Mouse (Mus musculus) urinary bladder, postnatal 36 days (tissue): ENCODE results near the gene 4933415A04Rik.

Experiments
- DNase-seq, 2 experiments: peaks; one replicate each; pipeline ENCODE4 v3.0.0; 2022; ENCODE audit warnings: low spot score in 2 of 2, mixed read lengths in 1 of 2

The 4933415A04Rik gene

GRCm38 (mm10) chr11:43586324-43587090, at the start of gene 4933415A04Rik:
TSS of gene 4933415A04Rik (plus strand) at chr11:43587040.
- DNase-seq, result peak; percentile 43 to 52

DNA sequence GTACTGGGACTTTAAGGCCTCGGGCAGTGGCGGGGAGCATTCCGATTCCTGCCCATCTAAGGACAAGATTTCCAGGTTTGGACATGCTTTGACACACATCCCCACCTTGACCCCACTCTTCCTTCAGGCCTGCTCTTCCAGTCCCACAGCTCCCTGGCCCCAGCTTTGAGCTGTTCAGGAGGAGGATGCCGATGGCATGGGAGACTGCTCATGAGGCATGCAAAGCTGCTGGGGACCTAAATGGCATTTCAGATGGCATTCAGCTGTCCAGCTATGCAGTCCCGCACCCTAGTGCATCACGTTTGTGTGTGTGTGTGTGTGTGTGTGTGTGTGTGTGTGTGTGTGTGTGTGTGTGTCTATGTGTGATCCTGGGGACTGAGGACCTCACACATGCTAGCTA, 49.8 kb upstream of the 4933415A04Rik start:
- peak in 1 of 2 experiments; percentile 25 for DNase-seq

GRCm38 (mm10) chr11:43539863-43540262, 47.0 kb upstream of the 4933415A04Rik start:
- DNase-seq, result no peak

- no peak for DNase-seq
Measured at GRCm38 (mm10) chr11:43543711-43544466, 43.0 kb upstream of the 4933415A04Rik start.

DNA sequence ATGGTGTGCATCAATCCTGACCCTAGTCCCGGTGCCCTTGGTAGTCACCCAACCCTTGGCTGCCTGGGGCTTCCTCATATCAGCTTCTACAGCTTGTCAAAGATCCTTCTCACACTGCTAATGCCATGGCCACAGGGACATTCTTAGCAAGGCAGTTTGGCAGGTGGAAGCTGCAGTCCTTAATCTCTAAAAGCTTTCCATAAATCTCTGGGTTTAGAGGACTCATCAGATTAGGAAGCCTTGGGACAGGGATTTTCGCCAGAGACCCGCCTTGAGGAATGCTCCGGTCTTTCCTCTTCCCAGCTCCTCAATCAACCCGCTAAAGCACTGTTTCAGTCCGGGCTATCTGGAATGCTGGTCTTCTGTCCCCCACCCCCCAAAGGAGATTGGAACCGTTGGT, 42.0 kb upstream of the 4933415A04Rik start:
- DNase-seq, result no peak

GRCm38 (mm10) chr11:43545873-43546475, 40.9 kb upstream of the 4933415A04Rik start:
- no peak for DNase-seq

- DNase-seq, result no peak
Measured at GRCm38 (mm10) chr11:43546678-43547077, 40.2 kb upstream of the 4933415A04Rik start.

DNA sequence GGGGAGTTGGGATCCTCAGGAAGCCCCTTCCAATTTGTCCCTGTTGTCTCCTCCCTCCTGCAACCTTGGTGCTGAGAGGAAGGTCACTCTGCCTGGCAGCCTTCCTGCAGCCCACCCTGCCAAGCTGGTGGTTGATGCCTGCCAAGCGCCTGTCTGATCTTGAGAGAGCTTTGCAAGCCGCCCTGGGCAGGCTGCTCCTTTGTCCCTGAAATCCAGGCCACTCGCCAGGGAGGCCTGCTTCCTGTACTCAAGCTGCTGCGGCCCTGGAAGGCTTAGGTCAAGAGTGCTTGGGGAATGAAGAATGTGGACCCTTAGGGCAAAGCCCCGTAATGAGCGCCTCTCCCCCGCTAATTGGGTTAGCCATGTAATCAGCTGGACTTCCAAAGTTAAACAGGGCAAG, 38.7 kb upstream of the 4933415A04Rik start:
- no peak for DNase-seq

- no peak for DNase-seq
Measured at GRCm38 (mm10) chr11:43548657-43549435, 38.0 kb upstream of the 4933415A04Rik start.

- DNase-seq, result peak in 1 of 2 experiments; percentile 38
Measured at GRCm38 (mm10) chr11:43549701-43550100, 37.1 kb upstream of the 4933415A04Rik start.

DNA sequence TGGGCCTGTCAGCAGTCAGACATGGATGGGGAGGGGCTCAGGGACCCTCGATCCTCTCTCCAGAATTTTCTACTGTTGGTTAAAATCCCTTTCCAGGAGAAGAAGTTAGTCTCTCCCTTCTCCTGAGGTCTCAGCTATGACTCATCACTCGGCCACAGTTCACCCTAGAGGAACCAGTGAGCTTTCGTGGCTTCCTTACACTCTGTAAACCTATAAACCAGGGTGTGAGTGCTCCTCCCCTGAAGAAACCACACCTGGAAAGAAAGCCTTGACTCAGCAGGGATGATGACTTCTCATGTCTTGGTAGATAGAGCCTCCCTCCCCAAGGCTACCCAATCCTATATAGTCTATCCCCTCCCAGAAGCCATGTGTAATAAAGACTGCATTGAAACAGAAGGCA, 35.1 kb upstream of the 4933415A04Rik start:
- no peak for DNase-seq

- DNase-seq, result no peak
Measured at GRCm38 (mm10) chr11:43552675-43553074, 34.2 kb upstream of the 4933415A04Rik start.

DNA sequence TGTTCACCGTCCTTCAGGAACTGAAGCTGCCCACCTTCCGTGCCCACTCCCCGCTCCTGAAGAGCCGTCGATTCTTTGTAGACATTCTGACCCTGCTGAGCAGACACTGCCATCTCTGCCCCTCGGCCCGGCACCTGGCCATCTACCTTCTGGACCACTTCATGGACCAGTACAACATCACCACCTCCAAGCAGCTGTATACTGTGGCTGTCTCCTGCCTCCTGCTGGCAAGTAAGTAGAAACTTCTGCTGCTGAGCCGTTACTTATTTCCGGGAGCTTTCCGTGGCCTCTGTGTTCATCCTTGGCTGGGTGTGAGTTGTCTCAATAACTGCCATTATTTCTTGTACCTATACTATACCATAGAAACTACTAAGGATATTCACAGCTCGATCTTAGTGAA, 30.3 kb upstream of the 4933415A04Rik start:
- no peak for DNase-seq

GRCm38 (mm10) chr11:43559515-43560292, 27.1 kb upstream of the 4933415A04Rik start:
- DNase-seq, result no peak

GRCm38 (mm10) chr11:43563654-43564244, 23.1 kb upstream of the 4933415A04Rik start:
- no peak for DNase-seq

- DNase-seq, result no peak
Measured at GRCm38 (mm10) chr11:43565414-43565813, 21.4 kb upstream of the 4933415A04Rik start.

DNA sequence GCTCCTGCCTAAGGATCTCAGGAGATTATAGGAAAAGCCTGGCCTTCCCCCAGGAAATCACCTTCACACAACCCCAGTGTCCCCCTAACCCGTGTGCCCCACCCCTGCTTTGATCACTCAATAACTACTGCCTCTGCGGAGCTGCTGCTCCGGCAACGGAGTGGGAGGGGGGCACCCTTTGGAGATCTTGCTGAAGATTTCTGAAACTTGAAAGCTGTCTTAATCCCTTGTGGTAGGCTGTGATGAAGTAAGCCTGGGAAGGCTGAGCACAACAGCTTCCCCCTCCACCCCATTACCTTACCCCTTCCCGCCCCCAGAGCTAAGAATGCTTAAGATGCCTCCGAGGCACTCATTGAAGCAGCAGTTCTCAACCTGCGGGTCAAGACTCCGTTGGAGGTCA, 21.0 kb upstream of the 4933415A04Rik start:
- DNase-seq, result no peak

DNA sequence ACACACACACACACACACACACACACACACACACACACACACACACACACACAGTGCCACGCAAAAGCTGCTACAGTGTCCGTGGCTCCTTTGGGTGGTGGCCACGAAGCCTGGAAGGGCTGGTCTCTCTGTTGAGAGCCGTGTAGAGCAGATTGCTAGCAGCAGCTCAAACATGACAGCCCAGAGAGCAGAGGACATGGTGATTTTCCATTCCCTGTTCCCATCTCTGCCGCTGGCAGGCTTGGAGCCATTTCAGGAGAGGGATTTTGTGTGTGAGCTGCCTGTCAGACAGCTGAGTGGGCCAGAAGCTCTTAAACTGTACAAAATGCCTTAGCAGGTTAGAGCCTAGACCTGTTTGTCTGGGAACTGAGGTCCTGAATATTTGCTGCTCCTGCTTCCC, 20.1 kb upstream of the 4933415A04Rik start:
- DNase-seq, result no peak

DNA sequence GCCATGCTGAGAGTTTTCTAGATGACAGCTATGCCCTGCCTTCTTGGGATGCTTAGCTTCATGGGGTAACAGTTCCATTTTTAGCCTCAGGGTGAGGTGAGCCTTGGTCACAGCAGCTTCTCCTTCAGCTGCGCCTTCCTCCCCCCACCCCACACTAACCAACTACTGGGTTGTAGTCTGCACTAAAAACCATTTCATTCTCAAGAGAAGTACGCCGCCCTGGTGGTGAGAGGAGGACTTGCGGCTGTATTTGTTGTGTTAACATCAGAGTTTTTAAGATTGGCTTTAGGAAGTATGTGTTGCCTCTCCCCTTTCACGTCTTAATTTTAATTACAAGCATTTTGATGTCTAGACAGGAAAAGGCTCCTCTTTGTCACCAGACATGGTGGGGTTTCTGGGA, 18.6 kb upstream of the 4933415A04Rik start:
- no peak for DNase-seq

DNA sequence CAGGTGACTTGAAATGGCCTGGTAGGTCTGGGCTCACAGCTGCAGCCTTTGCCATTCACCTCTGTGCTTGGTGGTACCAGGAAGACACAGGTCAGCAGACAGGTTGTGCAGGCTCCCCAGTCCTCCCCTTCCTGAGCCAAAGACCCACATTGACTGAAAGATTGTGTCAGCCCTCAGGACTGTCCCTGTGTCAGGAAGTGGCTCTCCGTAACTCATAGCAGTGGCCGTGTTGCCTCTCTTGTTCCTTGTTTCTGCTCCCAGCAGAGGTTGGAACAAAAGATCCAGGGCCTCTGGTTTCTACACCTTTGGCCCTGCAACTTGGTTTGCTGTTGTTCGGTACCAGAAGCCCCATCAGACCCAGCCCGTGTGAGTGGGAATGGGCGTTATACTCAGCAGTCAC, 17.7 kb upstream of the 4933415A04Rik start:
- DNase-seq, result no peak

DNA sequence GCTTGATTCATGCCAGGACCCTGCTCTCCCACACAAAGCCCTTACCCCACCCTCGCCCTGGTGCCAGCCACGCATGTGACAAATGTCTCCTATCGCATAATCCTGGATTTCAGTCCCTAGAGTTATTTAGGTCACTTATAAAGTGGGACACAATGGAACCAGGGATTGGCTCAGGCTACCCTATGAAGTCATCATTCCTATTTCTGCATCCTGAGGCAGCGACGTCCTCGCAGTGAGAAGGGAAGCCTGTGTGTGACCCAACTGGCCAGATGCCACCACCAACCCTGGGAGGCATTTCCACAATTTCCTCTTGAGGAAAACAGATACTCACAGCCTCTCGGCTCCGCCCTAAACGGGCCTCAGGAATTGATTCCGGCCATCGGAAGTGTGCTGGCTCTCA, 17.2 kb upstream of the 4933415A04Rik start:
- DNase-seq, result peak in 1 of 2 experiments; percentile 50
